Mouse (Mus musculus): ENCODE measurements around the gene Aspg. TPM values are rescaled to one million over a fixed set of nuclear protein-coding genes. Genes with fewer than 3 reads are reported as not detected.

The Aspg gene
- polyA plus RNA-seq, 1 experiment from 2014 or later = 14.8 TPM

GRCm38 (mm10) chr12:112143833-112144201, 37.3 kb downstream of the Aspg start:
- under 1% methylated on average over 42 of the region's 52 CpGs for WGBS (ENCODE audit: insufficient replicate concordance)
- Histone ChIP-seq H3K9ac (replicated peaks) (no peak overlapping the region), H3K9me3 (ENCODE audit: low read length) (no peaks in the 10 kb centered on the region), H3K4me3 (ENCODE audit: low read depth, low read length) (no peak overlapping the region), H3K36me3 (replicated peaks; ENCODE audit: insufficient read depth, low read length) (no peaks in the 10 kb centered on the region), H3K4me1 (ENCODE audit: insufficient read depth) (peaks cover 13% of the 10 kb centered on the region), H3K27me3 (ENCODE audit: insufficient read depth, low read length) (peaks cover 76% of the 10 kb centered on the region), H3K4me2 (ENCODE audit: low read depth, low read length) (peak overlapping the region; percentile 26; the same call in 1 of the 2 replicates), H3K27ac (ENCODE audit: low read depth) (no peak overlapping the region)
- TF ChIP-seq CTCF (IDR thresholded peaks at IDR 0.05; ENCODE audit: low read depth) = no peak
- no peak for TF ChIP-seq EP300 (IDR thresholded peaks at IDR 0.05; ENCODE audit: low read depth)
- no peak for DNase-seq
- ATAC-seq = no peak

- no peak overlapping the region for H3K9ac ChIP-seq (replicated peaks)
- no peak overlapping the region for H3K4me3 ChIP-seq (ENCODE audit: low read depth, low read length)
- H3K36me3 ChIP-seq (replicated peaks; ENCODE audit: insufficient read depth, low read length) = no peaks in the 10 kb centered on the region
- H3K27ac ChIP-seq (ENCODE audit: low read depth) = no peak overlapping the region
- WGBS (ENCODE audit: insufficient replicate concordance) = 3% methylated on average over 46 of the region's 46 CpGs
- peak overlapping the region; percentile 26; the same call in 1 of the 2 replicates for H3K4me2 ChIP-seq (ENCODE audit: low read depth, low read length)
- ATAC-seq (no peak), DNase-seq (no peak)
- no peak for TF ChIP-seq CTCF (IDR thresholded peaks at IDR 0.05; ENCODE audit: low read depth)
- TF ChIP-seq EP300 (IDR thresholded peaks at IDR 0.05; ENCODE audit: low read depth) = no peak
- H3K27me3 ChIP-seq (ENCODE audit: insufficient read depth, low read length) = peaks cover 76% of the 10 kb centered on the region
- peaks cover 13% of the 10 kb centered on the region for H3K4me1 ChIP-seq (ENCODE audit: insufficient read depth)
- H3K9me3 ChIP-seq (ENCODE audit: low read length) = no peaks in the 10 kb centered on the region
These were observed 38.1 kb downstream of the Aspg start for GRCm38 (mm10) chr12:112144377-112145115.

GRCm38 (mm10) chr12:112145211-112145874, 38.9 kb downstream of the Aspg start:
- Histone ChIP-seq H3K9ac (replicated peaks) (no peak overlapping the region), H3K9me3 (ENCODE audit: low read length) (no peaks in the 10 kb centered on the region), H3K4me1 (ENCODE audit: insufficient read depth) (peaks cover 13% of the 10 kb centered on the region), H3K4me2 (ENCODE audit: low read depth, low read length) (peak overlapping the region; percentile 70), H3K4me3 (ENCODE audit: low read depth, low read length) (peak overlapping the region; percentile 37), H3K27ac (ENCODE audit: low read depth) (no peak overlapping the region), H3K36me3 (replicated peaks; ENCODE audit: insufficient read depth, low read length) (no peaks in the 10 kb centered on the region), H3K27me3 (ENCODE audit: insufficient read depth, low read length) (peaks cover 75% of the 10 kb centered on the region)
- peak; percentile 96 for TF ChIP-seq CTCF (IDR thresholded peaks at IDR 0.05; ENCODE audit: low read depth)
- no peak for TF ChIP-seq EP300 (IDR thresholded peaks at IDR 0.05; ENCODE audit: low read depth)
- under 1% methylated on average over 37 of the region's 37 CpGs for WGBS (ENCODE audit: insufficient replicate concordance)
- DNase-seq (peak; percentile 84), ATAC-seq (peak; percentile 56)

- H3K27ac ChIP-seq (ENCODE audit: low read depth) = no peak within 1 kb of the TSS
- H3K4me3 ChIP-seq (ENCODE audit: low read depth, low read length) = peak within 1 kb of the TSS; percentile 37
- H3K36me3 ChIP-seq (replicated peaks; ENCODE audit: insufficient read depth, low read length) = no peaks in the 10 kb centered on the region
- H3K9ac ChIP-seq (replicated peaks) = peak within 1 kb of the TSS; percentile 38; the same call in 1 of the 2 replicates
- DNase-seq (peak; percentile 59), ATAC-seq (peak; percentile 45)
- H3K9me3 ChIP-seq (ENCODE audit: low read length) = no peaks in the 10 kb centered on the region
- peaks cover 13% of the 10 kb centered on the region for H3K4me1 ChIP-seq (ENCODE audit: insufficient read depth)
- TF ChIP-seq EP300 (IDR thresholded peaks at IDR 0.05; ENCODE audit: low read depth) (no peak), CTCF (IDR thresholded peaks at IDR 0.05; ENCODE audit: low read depth) (peak; percentile 78)
- H3K27me3 ChIP-seq (ENCODE audit: insufficient read depth, low read length) = peaks cover 68% of the 10 kb centered on the region
- H3K4me2 ChIP-seq (ENCODE audit: low read depth, low read length) = peak within 1 kb of the TSS; percentile 70
- WGBS (ENCODE audit: insufficient replicate concordance) = 0% methylated on average over 52 of the region's 68 CpGs
These were observed 39.6 kb downstream of the Aspg start, which contains the start of gene Kif26a for GRCm38 (mm10) chr12:112145875-112146651. Gene Kif26a (plus strand): TSS chr12:112146208.

GRCm38 (mm10) chr12:112147365-112147764, 40.9 kb downstream of the Aspg start:
- Histone ChIP-seq H3K4me3 (ENCODE audit: low read depth, low read length) (0 out of 2 replicates have a peak overlapping the region, but pooled peaks have one; percentile 37), H3K9ac (replicated peaks) (no peak overlapping the region)
- WGBS (ENCODE audit: insufficient replicate concordance) = 44% methylated on average over 5 of the region's 5 CpGs

More at GRCm38 (mm10) chr12:112147365-112147764, 40.9 kb downstream of the Aspg start:
- H3K27ac ChIP-seq (ENCODE audit: low read depth) = no peak overlapping the region
- H3K36me3 ChIP-seq (replicated peaks; ENCODE audit: insufficient read depth, low read length) = no peaks in the 10 kb centered on the region
- H3K27me3 ChIP-seq (ENCODE audit: insufficient read depth, low read length) = peaks cover 57% of the 10 kb centered on the region
- TF ChIP-seq EP300 (IDR thresholded peaks at IDR 0.05; ENCODE audit: low read depth) = no peak
- TF ChIP-seq CTCF (IDR thresholded peaks at IDR 0.05; ENCODE audit: low read depth) = no peak
- H3K4me2 ChIP-seq (ENCODE audit: low read depth, low read length) = peak overlapping the region; percentile 70; the same call in 1 of the 2 replicates
- DNase-seq (no peak), ATAC-seq (no peak)
- H3K4me1 ChIP-seq (ENCODE audit: insufficient read depth) = peaks cover 13% of the 10 kb centered on the region
- no peaks in the 10 kb centered on the region for H3K9me3 ChIP-seq (ENCODE audit: low read length)
